Mouse (Mus musculus) midbrain, embryonic 16.5 days (tissue): Measurements from ENCODE around the gene Wdr3. TPM values are rescaled to one million over a fixed set of nuclear protein-coding genes. Genes with fewer than 3 reads are reported as not detected.

Source experiments
- polyA plus RNA-seq: library from polyadenylated mRNA; unstranded; fragments of >200 nt; fragmentation: Nextera tagmentation; extraction: Ambion mirVana; gene quantifications from 2 replicates; pipeline ENCODE4 v1.2.1, GENCODE M21; 2015

Gene Wdr3
- polyA plus RNA-seq, 1 experiment from 2014 or later, result 32.0 TPM

Other genes with a start within 250 kb of the Wdr3 start
- 37.7 and 42.9 TPM in 2 replicates for gene Gdap2, start within 50 bp of the Wdr3 start, polyA plus RNA-seq